Mouse (Mus musculus): ENCODE measurements at regions not wholly inside any gene's neighbourhood (a gene's known extent, or its start where the extent isn't known, plus 50 kb on each side); places are given as distances from the start of the nearest gene placed in this dataset.

DNA sequence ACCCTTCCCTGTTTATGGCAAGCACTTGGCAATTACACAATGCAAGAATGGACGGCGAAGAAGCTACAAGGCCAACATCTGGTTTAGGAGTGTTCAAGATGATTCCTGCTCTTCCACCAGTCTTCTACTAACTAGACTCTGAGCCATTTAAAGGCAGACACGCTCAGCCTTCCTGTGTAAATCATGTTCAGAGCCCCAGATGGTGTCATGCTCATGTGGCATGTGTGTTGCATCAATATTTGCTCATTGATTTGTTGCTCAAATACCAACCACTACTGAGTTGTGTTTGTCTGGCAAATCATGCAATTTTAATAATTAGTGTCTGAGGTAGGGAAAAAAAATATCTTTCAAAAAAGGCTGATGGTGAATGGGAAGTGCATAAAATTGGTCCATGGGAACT is 269.2 kb downstream of the Sox4 start:
- dilution Hi-C loops (cut with MboI; ENCODE audit: extremely low pct_ligation_motif_present, extremely low pct_unique_long_range_greater_than_20kb, low sequenced_read_pairs) (no loop called here), in situ Hi-C loops (cut with MboI; ENCODE audit: low pct_ligation_motif_present, low pct_unique_long_range_greater_than_20kb, low sequenced_read_pairs) (no loop called here)
- Histone ChIP-seq H3K4me3 (replicated peaks in 1 of 3; ENCODE audit: low read depth in 2 of 3, low read length in 2 of 3, poor library complexity in 1 of 3) (no peak overlapping the region), H3K79me2 (replicated peaks; ENCODE audit: control insufficient read depth, extremely low read depth, insufficient read depth, poor library complexity, severe bottlenecking) (no peaks in the 10 kb centered on the region), H3K9ac (ENCODE audit: insufficient read depth, low read depth) (no peak overlapping the region), H3K36me3 (replicated peaks in 1 of 2; ENCODE audit: control insufficient read depth in 1 of 2, insufficient read depth in 1 of 2, low read length in 1 of 2) (no peaks in the 10 kb centered on the region), H3K4me1 (ENCODE audit: control insufficient read depth in 1 of 2, insufficient read depth in 2 of 2) (peaks cover 0 to 3% of the 10 kb centered on the region in 2 experiments; a peak in 1 of 4 replicates), H3K9me3 (replicated peaks; ENCODE audit: low read length) (no peaks in the 10 kb centered on the region), H3K4me2 (ENCODE audit: insufficient read depth, low read depth, poor library complexity, severe bottlenecking) (no peak overlapping the region), H3K27ac (ENCODE audit: insufficient read depth, low read depth) (no peak overlapping the region), H3K27me3 (replicated peaks) (no peaks in the 10 kb centered on the region)
- DNase-seq (ENCODE audit: extremely low read depth): no peak
- TF ChIP-seq JUN (IDR thresholded peaks at IDR 0.05; ENCODE audit: insufficient read depth, low read depth, low read length): no peak
- TF ChIP-seq PAX5 (IDR thresholded peaks at IDR 0.05; ENCODE audit: low read length): no peak
- no peak for TF ChIP-seq NELFE (IDR thresholded peaks at IDR 0.05; ENCODE audit: low read depth, low read length)
- no peak for TF ChIP-seq HCFC1 (IDR thresholded peaks at IDR 0.05; ENCODE audit: low read depth, low read length)
- TF ChIP-seq IRF4 (IDR thresholded peaks at IDR 0.05; ENCODE audit: low read depth, low read length): no peak
- no peak for TF ChIP-seq SMC3 (IDR thresholded peaks at IDR 0.05; ENCODE audit: low read depth, low read length)
- TF ChIP-seq ETS1 (conservative IDR thresholded peaks at IDR 0.05; ENCODE audit: low read depth, low read length): no peak
- TF ChIP-seq E2F4 (IDR thresholded peaks at IDR 0.05; ENCODE audit: insufficient replicate concordance, low read depth, low read length): no peak
- TF ChIP-seq CTCF (conservative IDR thresholded peaks at IDR 0.05 in 1 of 2, IDR thresholded peaks at IDR 0.05 in 1 of 2; ENCODE audit: low read depth in 2 of 2, low read length in 2 of 2): no peak
- TF ChIP-seq CHD2 (IDR thresholded peaks at IDR 0.05; ENCODE audit: low read length): no peak
- TF ChIP-seq ELF1 (IDR thresholded peaks at IDR 0.05; ENCODE audit: low read depth, low read length): no peak
- TF ChIP-seq TBP (conservative IDR thresholded peaks at IDR 0.05; ENCODE audit: low read depth, low read length): no peak
- TF ChIP-seq MYC (IDR thresholded peaks at IDR 0.05; ENCODE audit: low read depth, low read length): no peak
- no peak for TF ChIP-seq UBTF (IDR thresholded peaks at IDR 0.05; ENCODE audit: low read depth, low read length)
- no peak for TF ChIP-seq CHD1 (IDR thresholded peaks at IDR 0.05; ENCODE audit: low read depth, low read length)
- TF ChIP-seq EP300 (IDR thresholded peaks at IDR 0.05; ENCODE audit: low read length): no peak

DNA sequence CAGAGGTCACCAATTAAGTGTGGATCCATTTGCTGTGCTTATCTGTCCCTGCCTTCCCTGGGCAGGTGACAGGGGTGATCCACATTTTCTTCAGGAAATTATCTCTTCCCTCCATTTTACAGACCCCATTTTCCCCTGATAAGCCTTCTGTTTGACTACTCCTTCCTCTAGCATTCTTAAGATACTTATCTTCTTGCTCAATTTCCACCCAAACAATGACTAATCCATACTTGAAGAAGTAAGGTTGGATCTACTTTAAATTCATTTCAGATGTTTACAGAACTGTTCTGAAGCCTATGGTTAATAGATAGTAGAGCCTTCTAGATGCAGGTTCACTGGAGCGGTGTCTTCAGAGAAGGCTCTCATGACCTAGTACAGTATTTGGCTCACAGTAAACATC is 273.2 kb downstream of the Sox4 start:
- Histone ChIP-seq H3K4me3 (replicated peaks in 1 of 3; ENCODE audit: low read depth in 2 of 3, low read length in 2 of 3, poor library complexity in 1 of 3) (no peak overlapping the region), H3K36me3 (replicated peaks in 1 of 2; ENCODE audit: control insufficient read depth in 1 of 2, insufficient read depth in 1 of 2, low read length in 1 of 2) (no peaks in the 10 kb centered on the region), H3K27ac (ENCODE audit: insufficient read depth, low read depth) (no peak overlapping the region), H3K27me3 (replicated peaks) (no peaks in the 10 kb centered on the region), H3K9me3 (replicated peaks; ENCODE audit: low read length) (no peaks in the 10 kb centered on the region), H3K4me1 (ENCODE audit: control insufficient read depth in 1 of 2, insufficient read depth in 2 of 2) (peaks cover 0 to 3% of the 10 kb centered on the region in 2 experiments; a peak in 1 of 4 replicates), H3K79me2 (replicated peaks; ENCODE audit: control insufficient read depth, extremely low read depth, insufficient read depth, poor library complexity, severe bottlenecking) (no peaks in the 10 kb centered on the region), H3K9ac (ENCODE audit: insufficient read depth, low read depth) (no peak overlapping the region), H3K4me2 (ENCODE audit: insufficient read depth, low read depth, poor library complexity, severe bottlenecking) (no peak overlapping the region)
- in situ Hi-C loops (cut with MboI; ENCODE audit: low pct_ligation_motif_present, low pct_unique_long_range_greater_than_20kb, low sequenced_read_pairs): no loop called here
- dilution Hi-C loops (cut with MboI; ENCODE audit: extremely low pct_ligation_motif_present, extremely low pct_unique_long_range_greater_than_20kb, low sequenced_read_pairs): no loop called here
- no peak for DNase-seq (ENCODE audit: extremely low read depth)
- TF ChIP-seq BHLHE40 (IDR thresholded peaks at IDR 0.05; ENCODE audit: low read depth, low read length) (no peak), JUND (conservative IDR thresholded peaks at IDR 0.05; ENCODE audit: low read depth, low read length) (no peak), SIN3A (IDR thresholded peaks at IDR 0.05; ENCODE audit: low read length) (no peak), CHD2 (IDR thresholded peaks at IDR 0.05; ENCODE audit: low read length) (no peak), ELF1 (IDR thresholded peaks at IDR 0.05; ENCODE audit: low read depth, low read length) (no peak), JUN (IDR thresholded peaks at IDR 0.05; ENCODE audit: insufficient read depth, low read depth, low read length) (no peak), NRF1 (IDR thresholded peaks at IDR 0.05; ENCODE audit: low read depth, low read length) (no peak), PAX5 (IDR thresholded peaks at IDR 0.05; ENCODE audit: low read length) (no peak), MEF2A (IDR thresholded peaks at IDR 0.05; ENCODE audit: borderline replicate concordance, low read depth, low read length) (no peak), UBTF (IDR thresholded peaks at IDR 0.05; ENCODE audit: low read depth, low read length) (no peak), E2F4 (IDR thresholded peaks at IDR 0.05; ENCODE audit: insufficient replicate concordance, low read depth, low read length) (no peak), MYC (IDR thresholded peaks at IDR 0.05; ENCODE audit: low read depth, low read length) (no peak), CHD1 (IDR thresholded peaks at IDR 0.05; ENCODE audit: low read depth, low read length) (no peak)

Measured in CH12.LX (cell line).